Mouse (Mus musculus) heart, postnatal 0 days (tissue): ENCODE data around the gene Icam4. TPM values are rescaled to one million over a fixed set of nuclear protein-coding genes. Genes with fewer than 3 reads are reported as not detected.
A peak's percentile ranks its signal among the peaks of the same experiment; 100 is the strongest.

Source experiments
- ATAC-seq: fragments of 200-750 bp; cut with Nextera tagmentation; 2 replicates; pipeline ENCODE4 v1.8.0; 2017; ENCODE audit warnings: low read depth, moderate number of reproducible peaks, moderate library complexity; ENCODE audit not compliant: insufficient read depth
- DNase-seq: peaks from one replicate; pipeline ENCODE4 v3.0.0-alpha.2; 2016; ENCODE audit warnings: low spot score
- H3K27ac ChIP-seq: fragments of 300-500 bp; sonication (generic); 2 replicates; pipeline ENCODE4 v1.5.1; 2014; ENCODE audit warnings: low read depth, mild to moderate bottlenecking
- H3K27me3 ChIP-seq: fragments of 300-500 bp; sonication (generic); 2 replicates; pipeline ENCODE4 v1.6.1; 2014; ENCODE audit warnings: low read length, mixed read lengths; ENCODE audit not compliant: control insufficient read depth, insufficient read depth
- H3K36me3 ChIP-seq: fragments of 300-500 bp; sonication (generic); replicated peaks from 2 replicates; pipeline ENCODE4 v1.6.1; 2014; ENCODE audit warnings: low read length, mixed read lengths; ENCODE audit not compliant: control insufficient read depth, insufficient read depth
- H3K4me1 ChIP-seq: fragments of 300-500 bp; sonication (generic); 2 replicates; pipeline ENCODE4 v1.6.1; 2014; ENCODE audit warnings: antibody characterized with exemption; ENCODE audit not compliant: control insufficient read depth, insufficient read depth
- H3K4me2 ChIP-seq: fragments of 300-500 bp; sonication (generic); 2 replicates; pipeline ENCODE4 v1.6.1; 2014; ENCODE audit warnings: low read depth, mild to moderate bottlenecking, low read length, moderate library complexity
- H3K4me3 ChIP-seq: fragments of 300-500 bp; sonication (generic); 2 replicates; pipeline ENCODE4 v1.5.1; 2014; ENCODE audit warnings: low read depth, low read length
- H3K9ac ChIP-seq: fragments of 300-500 bp; sonication (generic); replicated peaks from 2 replicates; pipeline ENCODE4 v1.6.1; 2014; ENCODE audit warnings: low read depth, low read length, mixed read lengths
- H3K9me3 ChIP-seq: fragments of 300-500 bp; sonication (generic); replicated peaks from 2 replicates; pipeline ENCODE4 v1.6.1; 2016; ENCODE audit warnings: low read length; ENCODE audit not compliant: control insufficient read depth
- CTCF ChIP-seq: IDR thresholded peaks from 2 replicates; pipeline ENCODE4 v1.5.1; 2016; ENCODE audit warnings: antibody characterized with exemption, control low read depth, low read depth
- EP300 ChIP-seq: IDR thresholded peaks from 2 replicates; pipeline ENCODE4 v1.6.1; 2016; ENCODE audit warnings: antibody characterized with exemption, low read depth
- WGBS: fragments of 180-500 bp; shearing (Covaris S2); extraction: QIAGEN DNeasy Blood & Tissue Kit; methylation state at CpG from one replicate; pipeline ENCODE4 v1.1.7; 2014; 5-methylcytosine and 5-hydroxymethylcytosine counted together
- polyA plus RNA-seq: library from polyadenylated mRNA; unstranded; fragments of >200 nt; fragmentation: Nextera tagmentation; extraction: Ambion mirVana; gene quantifications from 2 replicates; pipeline ENCODE4 v1.2.1, GENCODE M21; 2015
- total RNA-seq: library from RNA; depleted of rRNA; stranded (reverse); fragments of >200 nt; gene quantifications from 2 replicates; pipeline ENCODE4 v1.2.3, GENCODE M21; 2014; ENCODE audit warnings: low replicate concordance

The Icam4 gene
- total and polyA plus RNA-seq, 2 experiments from 2014 or later = 1.6 TPM; not detected in 1

DNA sequence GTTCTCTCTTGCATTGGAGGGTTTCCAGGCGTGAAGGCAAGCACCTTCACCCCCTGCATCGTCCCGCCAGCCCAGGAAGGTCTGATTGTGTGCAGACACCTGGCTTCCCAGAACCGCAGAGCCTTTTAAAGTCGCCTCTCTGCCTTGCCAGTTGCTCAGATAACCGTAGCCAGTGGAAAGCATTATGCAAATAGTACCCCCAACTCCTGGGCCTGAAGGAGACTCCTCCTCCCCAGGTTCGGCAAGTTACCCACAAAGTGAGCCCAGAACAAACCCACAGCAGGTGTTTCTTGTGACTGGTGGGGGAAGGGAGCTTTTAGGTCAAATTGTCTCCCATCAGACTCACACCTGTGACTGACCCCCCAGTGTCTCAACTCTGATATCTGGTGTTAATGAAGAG is 41.2 kb upstream of the Icam4 start:
- H3K9ac ChIP-seq = no peak overlapping the region

GRCm38 (mm10) chr9:20990861-20991260 is 38.3 kb upstream of the Icam4 start:
- H3K4me1 ChIP-seq = no peaks in the 10 kb centered on the region
- H3K9ac ChIP-seq = no peak overlapping the region

More for the DNA sequence above, 41.2 kb upstream of the Icam4 start:
- no peaks in the 10 kb centered on the region for H3K27me3 ChIP-seq
- no peak overlapping the region for H3K4me2 ChIP-seq
- H3K4me1 ChIP-seq = peaks cover 7% of the 10 kb centered on the region; the same call in 1 of the 2 replicates
- 28% methylated on average over 7 of the region's 7 CpGs for WGBS
- no peak for DNase-seq
- no peak for ATAC-seq
- TF ChIP-seq EP300 (no peak), CTCF (no peak)
- H3K9me3 ChIP-seq = no peaks in the 10 kb centered on the region
- no peak overlapping the region for H3K27ac ChIP-seq
- no peak overlapping the region for H3K4me3 ChIP-seq
- no peaks in the 10 kb centered on the region for H3K36me3 ChIP-seq

GRCm38 (mm10) chr9:20991587-20991986 is 37.6 kb upstream of the Icam4 start:
- WGBS = 92% methylated on average over 4 of the region's 4 CpGs
- DNase-seq (no peak), ATAC-seq (no peak)
- Histone ChIP-seq H3K27me3 (no peaks in the 10 kb centered on the region), H3K4me3 (no peak overlapping the region), H3K4me1 (no peaks in the 10 kb centered on the region), H3K36me3 (no peaks in the 10 kb centered on the region), H3K27ac (no peak overlapping the region), H3K9ac (no peak overlapping the region), H3K9me3 (no peaks in the 10 kb centered on the region), H3K4me2 (no peak overlapping the region)
- TF ChIP-seq EP300 = no peak
- no peak for TF ChIP-seq CTCF

More at GRCm38 (mm10) chr9:20990861-20991260, 38.3 kb upstream of the Icam4 start:
- no peaks in the 10 kb centered on the region for H3K27me3 ChIP-seq
- ATAC-seq (no peak), DNase-seq (no peak)
- no peaks in the 10 kb centered on the region for H3K9me3 ChIP-seq
- H3K27ac ChIP-seq = no peak overlapping the region
- 11% methylated on average over 10 of the region's 10 CpGs for WGBS
- no peak for TF ChIP-seq EP300
- TF ChIP-seq CTCF = no peak
- H3K36me3 ChIP-seq = no peaks in the 10 kb centered on the region
- H3K4me2 ChIP-seq = peak overlapping the region; percentile 36
- 0 out of 2 replicates have a peak overlapping the region, but pooled peaks have one; percentile 5 for H3K4me3 ChIP-seq

DNA sequence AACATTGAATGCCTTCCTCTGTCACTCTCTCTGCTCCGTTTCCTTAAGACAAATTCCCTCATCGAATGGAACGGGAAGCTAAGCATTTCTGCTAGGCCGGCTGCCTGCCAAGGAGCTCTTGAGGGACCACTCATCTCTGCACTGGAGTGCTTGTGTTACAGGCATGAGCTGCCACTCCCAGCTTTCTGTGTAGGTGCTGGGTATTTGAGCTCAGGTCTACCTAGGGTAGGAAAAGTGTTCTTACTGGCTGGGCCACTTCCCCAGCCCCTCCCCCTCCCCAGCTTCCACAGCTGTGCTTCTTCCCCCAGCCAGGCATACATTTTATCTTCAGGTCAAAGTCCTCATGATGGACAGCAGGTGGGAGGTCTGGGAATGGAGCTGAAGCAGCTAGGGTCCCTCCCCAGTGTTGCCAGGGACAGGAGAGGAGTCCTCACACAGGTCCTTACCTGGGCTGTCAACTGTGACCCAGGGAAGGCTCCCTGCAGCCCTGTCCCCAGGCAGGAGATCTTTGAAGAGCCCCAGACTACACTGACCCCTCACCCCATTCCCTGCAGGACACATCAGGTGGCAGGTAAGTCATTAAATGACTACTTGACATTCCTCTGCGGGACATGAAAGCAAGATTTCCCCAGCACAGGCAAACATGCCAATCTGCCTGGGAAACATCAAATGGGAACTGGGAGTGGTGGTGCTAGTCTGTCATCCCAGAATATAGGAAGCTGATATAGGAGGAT is 35.8 kb upstream of the Icam4 start:
- no peak for DNase-seq
- 38% methylated on average over 5 of the region's 5 CpGs for WGBS
- H3K27me3 ChIP-seq = no peaks in the 10 kb centered on the region
- H3K4me3 ChIP-seq = no peak overlapping the region
- H3K9me3 ChIP-seq = no peaks in the 10 kb centered on the region
- no peak for ATAC-seq
- no peak overlapping the region for H3K9ac ChIP-seq
- H3K4me2 ChIP-seq = no peak overlapping the region
- no peak for TF ChIP-seq EP300
- TF ChIP-seq CTCF = no peak
- no peak overlapping the region for H3K27ac ChIP-seq
- H3K4me1 ChIP-seq = no peaks in the 10 kb centered on the region
- H3K36me3 ChIP-seq = no peaks in the 10 kb centered on the region

GRCm38 (mm10) chr9:20995069-20995468 is 34.1 kb upstream of the Icam4 start:
- DNase-seq = no peak
- TF ChIP-seq CTCF (no peak), EP300 (no peak)
- no peaks in the 10 kb centered on the region for H3K36me3 ChIP-seq
- H3K27me3 ChIP-seq = no peaks in the 10 kb centered on the region
- no peaks in the 10 kb centered on the region for H3K4me1 ChIP-seq
- no peak for ATAC-seq
- H3K4me2 ChIP-seq = no peak overlapping the region
- no peak overlapping the region for H3K27ac ChIP-seq
- 80% methylated on average over 3 of the region's 3 CpGs for WGBS
- H3K9me3 ChIP-seq = no peaks in the 10 kb centered on the region
- H3K4me3 ChIP-seq = no peak overlapping the region
- H3K9ac ChIP-seq = no peak overlapping the region

- Histone ChIP-seq H3K4me3 (no peak overlapping the region), H3K4me1 (no peaks in the 10 kb centered on the region), H3K9me3 (no peaks in the 10 kb centered on the region), H3K36me3 (no peaks in the 10 kb centered on the region), H3K27ac (no peak overlapping the region), H3K9ac (no peak overlapping the region), H3K27me3 (no peaks in the 10 kb centered on the region), H3K4me2 (no peak overlapping the region)
- ATAC-seq = no peak
- 82% methylated on average over 8 of the region's 8 CpGs for WGBS
- TF ChIP-seq CTCF (no peak), EP300 (no peak)
- DNase-seq = no peak
Observed at GRCm38 (mm10) chr9:20997065-20997464, 32.1 kb upstream of the Icam4 start.
